Mouse (Mus musculus) embryonic facial prominence, embryonic 15.5 days (tissue): ENCODE data around the gene Luc7l3. TPM values are rescaled to one million over a fixed set of nuclear protein-coding genes. Genes with fewer than 3 reads are reported as not detected.
A peak's percentile ranks its signal among the peaks of the same experiment; 100 is the strongest.

ENCODE experiments used
- ATAC-seq: fragments of 200-750 bp; cut with Nextera tagmentation; 2 replicates; pipeline ENCODE4 v1.8.0; 2017; ENCODE audit warnings: low read depth, moderate TSS enrichment; ENCODE audit not compliant: insufficient number of reproducible peaks, low FRiP score, low TSS enrichment
- H3K27ac ChIP-seq: fragments of 300-500 bp; sonication (generic); replicated peaks from 2 replicates; pipeline ENCODE4 v1.5.1; 2015; ENCODE audit warnings: mild to moderate bottlenecking, inconsistent platforms
- H3K27me3 ChIP-seq: fragments of 300-500 bp; sonication (generic); 2 replicates; pipeline ENCODE4 v1.6.1; 2015; ENCODE audit warnings: inconsistent platforms
- H3K36me3 ChIP-seq: fragments of 300-500 bp; sonication (generic); 2 replicates; pipeline ENCODE4 v1.6.1; 2015; ENCODE audit warnings: mild to moderate bottlenecking, inconsistent platforms
- H3K4me1 ChIP-seq: fragments of 300-500 bp; sonication (generic); 2 replicates; pipeline ENCODE4 v1.6.1; 2015; ENCODE audit warnings: inconsistent platforms
- H3K4me2 ChIP-seq: fragments of 300-500 bp; sonication (generic); replicated peaks from 2 replicates; pipeline ENCODE4 v1.6.1; 2015; ENCODE audit warnings: mild to moderate bottlenecking, inconsistent platforms
- H3K4me3 ChIP-seq: fragments of 300-500 bp; sonication (generic); replicated peaks from 2 replicates; pipeline ENCODE4 v1.5.1; 2015; ENCODE audit warnings: mild to moderate bottlenecking, inconsistent platforms
- H3K9ac ChIP-seq: fragments of 300-500 bp; sonication (generic); 2 replicates; pipeline ENCODE4 v1.6.1; 2015; ENCODE audit warnings: inconsistent platforms
- H3K9me3 ChIP-seq: fragments of 300-500 bp; sonication (generic); replicated peaks from 2 replicates; pipeline ENCODE4 v1.6.1; 2016; ENCODE audit warnings: inconsistent platforms
- WGBS: fragments of 180-500 bp; shearing (Covaris S2); methylation state at CpG from one replicate; pipeline ENCODE4 v1.1.7; 2015; 5-methylcytosine and 5-hydroxymethylcytosine counted together
- polyA plus RNA-seq: library from polyadenylated mRNA; unstranded; fragments of >200 nt; fragmentation: Nextera tagmentation; extraction: Ambion mirVana; gene quantifications from 2 replicates; pipeline ENCODE4 v1.2.1, GENCODE M21; 2015

Gene Luc7l3
- polyA plus RNA-seq, result 106 and 112 TPM in 2 replicates

DNA sequence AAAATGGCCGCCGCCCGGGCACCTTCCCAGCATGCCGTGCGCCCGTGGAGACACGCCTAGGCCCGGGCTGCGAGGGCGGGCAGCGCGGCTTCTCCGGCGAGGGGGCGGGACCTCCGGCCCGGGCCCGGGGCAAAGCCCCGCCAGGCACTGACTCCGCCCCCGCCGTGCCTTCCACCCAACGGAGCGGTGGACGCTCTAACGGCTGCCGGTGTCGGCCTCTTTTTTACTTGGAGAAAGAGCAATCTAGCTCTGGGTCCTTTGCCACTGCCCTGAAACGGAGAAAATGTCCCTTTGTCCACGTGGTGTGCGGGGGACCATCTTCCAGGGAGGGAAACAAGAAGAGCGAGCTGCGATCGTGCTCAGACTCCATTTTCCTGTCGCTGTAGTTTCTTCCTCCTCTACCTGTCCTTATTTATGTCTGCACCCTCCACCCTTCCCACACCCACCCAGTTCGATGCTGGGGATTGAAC, at the start of gene Luc7l3:
Luc7l3 (minus strand) TSS at position 58 of the 470 bp plus-strand sequence.
- Histone ChIP-seq H3K9ac (peak within 1 kb of the TSS; percentile 97), H3K36me3 (no peaks in the 10 kb centered on the region), H3K9me3 (no peaks in the 10 kb centered on the region), H3K4me3 (peak within 1 kb of the TSS; percentile 89), H3K4me2 (peak within 1 kb of the TSS; percentile 60), H3K4me1 (peaks cover 25% of the 10 kb centered on the region), H3K27ac (peak within 1 kb of the TSS; percentile 96), H3K27me3 (no peaks in the 10 kb centered on the region)
- WGBS, result under 1% methylated on average over 36 of the region's 36 CpGs
- peak; percentile 97 for ATAC-seq

DNA sequence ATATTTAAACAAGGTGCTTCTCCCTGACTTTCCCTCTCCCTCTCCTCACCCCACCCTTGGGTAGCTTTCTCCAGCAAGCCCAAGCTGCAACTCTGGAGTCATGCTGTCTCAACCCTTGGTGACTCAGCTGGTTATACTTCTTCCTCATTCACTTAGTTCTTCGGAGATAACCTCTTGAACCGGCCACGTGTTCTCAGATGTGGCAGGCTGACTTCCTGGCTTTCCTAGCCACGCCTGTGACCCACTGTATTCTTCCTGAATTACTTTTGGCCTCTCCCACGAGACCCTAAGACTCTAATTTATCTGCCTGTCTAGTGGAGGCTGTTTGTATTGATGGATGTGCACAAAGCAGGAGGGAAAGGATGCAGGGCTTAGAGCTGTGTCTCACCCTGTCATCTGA, 49.0 kb upstream of the Luc7l3 start:
- Histone ChIP-seq H3K27ac (no peak overlapping the region), H3K27me3 (no peaks in the 10 kb centered on the region), H3K9ac (no peak overlapping the region), H3K4me2 (no peak overlapping the region), H3K9me3 (no peaks in the 10 kb centered on the region), H3K4me1 (no peaks in the 10 kb centered on the region), H3K36me3 (no peaks in the 10 kb centered on the region), H3K4me3 (no peak overlapping the region)
- no peak for ATAC-seq
- WGBS, result 39% methylated on average over 5 of the region's 5 CpGs

DNA sequence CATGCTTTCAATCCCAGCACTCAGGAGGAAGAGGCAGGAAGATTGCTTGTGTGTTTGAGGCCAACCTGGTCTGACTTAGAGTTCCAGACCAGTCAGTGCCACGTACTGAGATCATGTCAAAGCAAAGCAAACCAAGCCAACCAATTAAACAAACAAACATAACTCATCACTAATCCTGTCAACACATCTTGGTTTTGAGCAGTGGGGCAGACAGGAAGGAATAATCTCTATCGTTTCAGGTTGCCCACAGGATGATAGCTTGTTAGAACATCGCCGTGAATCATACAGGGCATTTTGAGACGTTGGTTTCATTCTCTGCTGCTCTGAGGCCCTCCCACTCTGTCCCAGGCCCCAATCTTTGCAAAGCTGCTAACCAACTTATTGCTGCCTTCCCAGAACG, 48.2 kb upstream of the Luc7l3 start:
- no peaks in the 10 kb centered on the region for H3K36me3 ChIP-seq

DNA sequence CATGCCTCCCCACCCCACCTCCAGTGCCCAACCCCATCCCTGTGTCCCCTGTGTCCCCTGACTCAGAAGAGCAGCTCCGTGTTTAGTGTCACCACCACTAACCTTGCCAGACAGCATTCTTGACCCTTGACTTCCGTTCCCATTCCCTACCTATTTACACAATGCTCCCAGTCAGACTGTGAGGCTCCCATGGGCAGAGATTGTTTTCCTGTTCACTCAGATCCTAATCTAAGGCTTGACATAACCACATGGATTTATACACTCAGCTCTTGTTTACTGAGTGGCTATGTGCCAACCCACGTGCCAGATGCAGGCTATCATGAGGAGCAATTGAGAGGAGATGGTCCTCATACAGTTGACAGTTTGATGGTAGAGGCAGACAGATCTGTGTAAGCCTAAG, 43.6 kb upstream of the Luc7l3 start:
- no peak overlapping the region for H3K4me2 ChIP-seq
- no peaks in the 10 kb centered on the region for H3K9me3 ChIP-seq
- H3K9ac ChIP-seq, result no peak overlapping the region
- no peaks in the 10 kb centered on the region for H3K36me3 ChIP-seq
- WGBS, result 41% methylated on average over 3 of the region's 3 CpGs
- no peak overlapping the region for H3K4me3 ChIP-seq
- peaks cover 10% of the 10 kb centered on the region for H3K4me1 ChIP-seq
- no peak for ATAC-seq
- no peaks in the 10 kb centered on the region for H3K27me3 ChIP-seq
- no peak overlapping the region for H3K27ac ChIP-seq

More for the DNA sequence above, 48.2 kb upstream of the Luc7l3 start:
- no peak overlapping the region for H3K4me2 ChIP-seq
- 70% methylated on average over 6 of the region's 6 CpGs for WGBS
- no peak overlapping the region for H3K9ac ChIP-seq
- H3K9me3 ChIP-seq, result no peaks in the 10 kb centered on the region
- no peaks in the 10 kb centered on the region for H3K27me3 ChIP-seq
- no peaks in the 10 kb centered on the region for H3K4me1 ChIP-seq
- ATAC-seq, result no peak
- H3K4me3 ChIP-seq, result no peak overlapping the region
- no peak overlapping the region for H3K27ac ChIP-seq

- Histone ChIP-seq H3K27me3 (no peaks in the 10 kb centered on the region), H3K27ac (no peak overlapping the region), H3K9ac (no peak overlapping the region), H3K4me2 (no peak overlapping the region), H3K4me1 (peaks cover 10% of the 10 kb centered on the region), H3K36me3 (no peaks in the 10 kb centered on the region), H3K4me3 (no peak overlapping the region), H3K9me3 (no peaks in the 10 kb centered on the region)
- 62% methylated on average over 7 of the region's 7 CpGs for WGBS
- ATAC-seq, result peak; percentile 47; the same call in 1 of the 2 replicates
Measured at GRCm38 (mm10) chr11:94363690-94364089, 41.9 kb upstream of the Luc7l3 start.

GRCm38 (mm10) chr11:94362101-94362500, 40.3 kb upstream of the Luc7l3 start:
- Histone ChIP-seq H3K36me3 (no peaks in the 10 kb centered on the region), H3K4me1 (peaks cover 10% of the 10 kb centered on the region), H3K27ac (no peak overlapping the region), H3K9ac (no peak overlapping the region), H3K9me3 (no peaks in the 10 kb centered on the region), H3K4me3 (no peak overlapping the region), H3K27me3 (no peaks in the 10 kb centered on the region), H3K4me2 (no peak overlapping the region)
- ATAC-seq, result no peak
- WGBS, result 92% methylated on average over 5 of the region's 5 CpGs

DNA sequence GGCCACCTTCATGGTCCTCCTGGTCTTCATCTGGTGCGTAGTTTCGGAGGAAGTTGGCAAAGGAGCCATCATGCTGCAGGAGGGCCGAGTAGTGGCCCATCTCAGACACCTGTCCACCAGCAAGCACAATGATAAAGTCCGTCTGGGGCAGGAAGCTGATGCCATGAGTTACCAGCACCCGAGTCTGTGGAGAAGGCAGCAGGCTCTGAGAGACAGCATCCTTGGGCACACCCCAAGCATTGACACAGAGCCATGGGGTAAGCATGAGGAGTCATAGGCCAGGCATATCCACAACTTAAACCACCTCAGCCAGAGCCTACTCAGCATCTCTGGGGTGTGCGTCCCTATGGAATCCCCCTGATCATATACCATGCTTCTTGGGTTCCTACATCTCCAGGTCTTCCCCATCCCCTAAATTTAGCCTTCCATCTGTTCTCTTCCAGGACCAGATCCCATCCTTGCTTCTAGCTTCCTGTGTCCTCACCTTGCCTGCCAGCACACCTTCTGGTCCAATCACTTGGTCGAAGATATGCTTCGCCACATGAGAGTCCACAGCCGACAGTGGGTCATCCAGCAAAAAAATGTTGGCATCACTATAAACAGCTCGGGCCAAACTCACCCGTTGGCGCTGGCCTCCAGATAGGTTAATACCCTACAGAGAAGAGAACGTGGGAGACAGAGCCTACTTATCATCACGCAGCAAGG, 39.5 kb upstream of the Luc7l3 start:
- no peaks in the 10 kb centered on the region for H3K27me3 ChIP-seq
- WGBS, result 93% methylated on average over 14 of the region's 14 CpGs

GRCm38 (mm10) chr11:94359168-94359567, 37.4 kb upstream of the Luc7l3 start:
- no peak for ATAC-seq
- 95% methylated on average over 12 of the region's 12 CpGs for WGBS
- no peaks in the 10 kb centered on the region for H3K9me3 ChIP-seq

More for the DNA sequence above, 39.5 kb upstream of the Luc7l3 start:
- Histone ChIP-seq H3K27ac (no peak overlapping the region), H3K9me3 (no peaks in the 10 kb centered on the region), H3K4me2 (no peak overlapping the region), H3K4me1 (peaks cover 10% of the 10 kb centered on the region), H3K9ac (no peak overlapping the region), H3K4me3 (no peak overlapping the region), H3K36me3 (no peaks in the 10 kb centered on the region)
- ATAC-seq, result no peak

GRCm38 (mm10) chr11:94355521-94356217, 33.9 kb upstream of the Luc7l3 start:
- Histone ChIP-seq H3K4me2 (no peak overlapping the region), H3K9me3 (no peaks in the 10 kb centered on the region), H3K4me3 (no peak overlapping the region), H3K9ac (no peak overlapping the region), H3K36me3 (no peaks in the 10 kb centered on the region), H3K27me3 (no peaks in the 10 kb centered on the region), H3K4me1 (no peaks in the 10 kb centered on the region), H3K27ac (no peak overlapping the region)
- 74% methylated on average over 9 of the region's 9 CpGs for WGBS
- no peak for ATAC-seq

More at GRCm38 (mm10) chr11:94359168-94359567, 37.4 kb upstream of the Luc7l3 start:
- H3K27me3 ChIP-seq, result no peaks in the 10 kb centered on the region
- no peak overlapping the region for H3K9ac ChIP-seq
- no peaks in the 10 kb centered on the region for H3K36me3 ChIP-seq
- H3K4me1 ChIP-seq, result peaks cover 10% of the 10 kb centered on the region
- H3K4me3 ChIP-seq, result no peak overlapping the region
- no peak overlapping the region for H3K27ac ChIP-seq
- H3K4me2 ChIP-seq, result no peak overlapping the region

DNA sequence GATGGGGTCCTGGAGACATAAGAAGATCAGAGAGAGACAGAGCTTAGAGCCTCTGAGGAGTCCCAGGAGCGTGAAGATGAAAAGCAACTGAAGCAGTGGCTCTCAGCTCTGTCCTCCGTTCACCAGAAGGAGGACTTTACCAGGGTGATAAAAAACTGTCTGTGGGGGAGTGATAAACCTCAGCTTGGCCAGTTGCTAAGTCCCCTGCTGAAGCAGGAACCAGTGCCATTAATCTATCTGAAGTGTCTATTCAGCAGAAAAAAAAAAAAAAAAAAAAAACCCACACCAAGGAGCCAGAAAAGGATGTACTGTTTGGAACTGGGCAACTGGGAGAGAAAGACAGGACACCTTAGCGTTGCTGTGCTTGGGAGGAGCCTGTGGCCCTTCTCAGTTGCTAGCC, 29.3 kb upstream of the Luc7l3 start:
- Histone ChIP-seq H3K27ac (no peak overlapping the region), H3K4me2 (no peak overlapping the region), H3K9ac (no peak overlapping the region), H3K36me3 (no peaks in the 10 kb centered on the region), H3K9me3 (no peaks in the 10 kb centered on the region), H3K27me3 (no peaks in the 10 kb centered on the region), H3K4me3 (no peak overlapping the region), H3K4me1 (peaks cover 8% of the 10 kb centered on the region; the same call in 1 of the 2 replicates)
- ATAC-seq, result no peak
- 36% methylated on average over 3 of the region's 3 CpGs for WGBS

- Histone ChIP-seq H3K4me3 (no peak overlapping the region), H3K27ac (no peak overlapping the region), H3K9ac (no peak overlapping the region), H3K4me2 (no peak overlapping the region), H3K4me1 (peaks cover 10% of the 10 kb centered on the region; the same call in 1 of the 2 replicates), H3K9me3 (no peaks in the 10 kb centered on the region), H3K36me3 (no peaks in the 10 kb centered on the region), H3K27me3 (no peaks in the 10 kb centered on the region)
- 52% methylated on average over 1 of the region's 1 CpGs for WGBS
- ATAC-seq, result no peak
Measured at GRCm38 (mm10) chr11:94350337-94350736, 28.5 kb upstream of the Luc7l3 start.
